8 mouse cellular contexts compared by ENCODE assay signal in genomic region chr9:21002627-21003551, GRCm38 (mm10). TPM values are rescaled to one million over a fixed set of nuclear protein-coding genes. Genes with fewer than 3 reads are reported as not detected.
A peak's percentile ranks its signal among the peaks of the same experiment; 100 is the strongest.
DNase-seq lines count a peak whose midpoint lies in the region; ATAC-seq lines count a peak whose summit lies in the region.

Mrpl4 (plus strand) TSS chr9:21002738.

- intact Hi-C loops in gastrocnemius, postnatal 14 days (cut with DNase I; ENCODE audit: low total_unique reads): no loop called here
- intact Hi-C loops in left cerebral cortex, postnatal 10 days (cut with DNase I): loop anchor here (5.0 kb wide), 2 partner anchors 51 to 101 kb away; no protein-coding TSS in a partner anchor

- peak; percentile 84 for ATAC-seq in inflammation-experienced regulatory T-cells, adult 6 months
- peak; percentile 86 for ATAC-seq in megakaryocyte-erythroid progenitor cell, adult 5-6 weeks (replicated peaks; ENCODE audit: low FRiP score, low TSS enrichment, poor library complexity, severe bottlenecking)

- peak; percentile 75 for DNase-seq in adipocyte (ENCODE audit: low spot score)
- DNase-seq in embryo, embryonic 10 days (ENCODE audit: low spot score): peak; percentile 96
- peak; percentile 82 for DNase-seq in gastrocnemius, postnatal 14 days
- peak; percentile 88 to 93 for DNase-seq in left cerebral cortex, postnatal 10 days (ENCODE audit: extremely low spot score in 1 of 2, low spot score in 2 of 2)
- peak; percentile 92 for DNase-seq in right cerebral cortex, postnatal 25 days
- peak; percentile 73 to 90 for DNase-seq in urinary bladder, postnatal 4 days (ENCODE audit: low spot score in 2 of 2)

RNA-seq across cellular contexts. Expression of gene Mrpl4, which starts in this region (rescaled TPM):
- total RNA-seq in gastrocnemius, postnatal 14 days (2021): 10 to 100 TPM; 50.8 to 54.9 TPM
- 100 to 1,000 TPM in 2 of 3 experiments, 10 to 100 TPM in 1; 95.6 to 122 (median 112) TPM for polyA plus RNA-seq in inflammation-experienced regulatory T-cells, adult 6 months (2017; shearing (Covaris generic))
- total RNA-seq in left cerebral cortex, postnatal 10 days (2021): 10 to 100 TPM; 53.3 to 56.0 TPM
- 66.2 and 78.8 TPM in 2 replicates for total RNA-seq in megakaryocyte-erythroid progenitor cell, adult 5-6 weeks (2014; fragmentation: Nextera tagmentation)
- 23.7 and 43.3 TPM in 2 replicates for total RNA-seq in megakaryocyte-erythroid progenitor cell, adult 5-6 weeks (2017)

Comparison
In these comparisons a context has a peak if more than half of its experiments do, and no peak if none do; other contexts are left out.
1. Peak in every context shown above with its lines: DNase-seq and ATAC-seq.